In the genomic region with DNA sequence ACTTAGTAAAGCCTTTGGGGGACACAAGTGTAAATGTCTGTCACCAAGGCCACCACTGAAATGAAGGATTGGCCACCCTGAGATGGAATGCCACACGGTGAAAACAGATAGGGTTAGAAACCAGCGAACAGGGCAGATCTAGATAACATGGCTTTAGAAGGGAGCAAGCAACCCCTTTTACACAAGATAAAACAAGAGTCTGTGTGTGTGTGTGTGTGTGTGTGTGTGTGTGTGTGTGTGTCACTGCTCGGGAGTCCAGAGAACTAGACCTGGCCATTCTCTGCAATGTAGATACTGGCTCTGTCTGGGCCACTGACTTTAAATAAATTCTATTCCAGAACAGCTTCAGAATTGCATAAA, we compare ENCODE assay signal across 21 mouse cellular contexts. TPM values are rescaled to one million over a fixed set of nuclear protein-coding genes. Genes with fewer than 3 reads are reported as not detected.
A peak's percentile ranks its signal among the peaks of the same experiment; 100 is the strongest.
DNase-seq lines count a peak whose midpoint lies in the region; ATAC-seq and TF ChIP-seq lines count a peak whose summit lies in the region.
"Had no signal": no experiment of that assay in that cellular context is flagged by ENCODE, and none has a peak within 500 bp of the region (broad histone marks: within the 10 kb centered on the region; RNA-seq: fewer than 3 reads in every experiment).

No protein-coding gene starts in this region.

- no peak for DNase-seq in embryonic facial prominence, embryonic 10.5 days (ENCODE audit: low spot score)
- DNase-seq in spleen, adult 2 months (ENCODE audit: low read depth in 1 of 2, low spot score in 2 of 2) = no peak
- DNase-seq in spleen, adult 18-20 months = no peak
- no peak for DNase-seq in hindbrain, postnatal 0 days (ENCODE audit: low spot score)
- no peak for DNase-seq in embryo, embryonic 10.5 days (ENCODE audit: low spot score)
- DNase-seq in adrenal gland, postnatal 36 days = no peak
- DNase-seq: adrenal gland, adult 8-10 months; cerebellum, adult 11-12 months; cerebellum, postnatal 10 days; gastrocnemius, postnatal 10 days; layer of hippocampus, adult 9-11 months had no signal

- H3K9ac ChIP-seq in embryonic facial prominence, embryonic 15.5 days = no peak overlapping the region
- no peak overlapping the region for H3K9ac ChIP-seq in liver, embryonic 15.5 days
- H3K9ac ChIP-seq in hindbrain, postnatal 0 days (replicated peaks; ENCODE audit: low read length) = no peak overlapping the region
- H3K9ac ChIP-seq: heart, embryonic 15.5 days; limb, embryonic 15.5 days; lung, embryonic 15.5 days; midbrain, embryonic 13.5 days had no signal

- H3K4me2 ChIP-seq in embryonic facial prominence, embryonic 15.5 days (replicated peaks) = no peak overlapping the region
- H3K4me2 ChIP-seq in liver, embryonic 15.5 days = peak overlapping the region; percentile 20; the same call in 1 of the 2 replicates
- no peak overlapping the region for H3K4me2 ChIP-seq in hindbrain, postnatal 0 days (ENCODE audit: low read depth, low read length)
- H3K4me2 ChIP-seq: heart, embryonic 15.5 days; limb, embryonic 15.5 days; lung, embryonic 15.5 days; midbrain, embryonic 13.5 days had no signal

- no peaks in the 10 kb centered on the region for H3K36me3 ChIP-seq in embryonic facial prominence, embryonic 15.5 days
- H3K36me3 ChIP-seq in embryonic facial prominence, embryonic 10.5 days (replicated peaks) = 0 out of 2 replicates have a peak, but pooled peaks cover 9% of the 10 kb centered on the region
- H3K36me3 ChIP-seq in spleen, adult 2 months (ENCODE audit: control insufficient read depth, insufficient read depth, low read length) = no peaks in the 10 kb centered on the region
- no peaks in the 10 kb centered on the region for H3K36me3 ChIP-seq in liver, embryonic 15.5 days (replicated peaks)
- H3K36me3 ChIP-seq in hindbrain, postnatal 0 days (ENCODE audit: insufficient read depth, low read length) = no peaks in the 10 kb centered on the region
- H3K36me3 ChIP-seq: heart, embryonic 15.5 days; limb, embryonic 10.5 days; limb, embryonic 15.5 days; lung, embryonic 15.5 days; midbrain, embryonic 13.5 days had no signal

- 50% methylated on average over 3 of the region's 3 CpGs for WGBS in embryonic facial prominence, embryonic 15.5 days
- 68% methylated on average over 3 of the region's 3 CpGs for WGBS in embryonic facial prominence, embryonic 10.5 days
- WGBS in spleen, adult 2 months = 13% methylated on average over 3 of the region's 3 CpGs
- 6% methylated on average over 3 of the region's 3 CpGs for WGBS in liver, embryonic 15.5 days (ENCODE audit: insufficient replicate concordance)
- 81% methylated on average over 3 of the region's 3 CpGs for WGBS in hindbrain, postnatal 0 days

- peaks cover 11% of the 10 kb centered on the region for H3K4me1 ChIP-seq in embryonic facial prominence, embryonic 15.5 days
- H3K4me1 ChIP-seq in embryonic facial prominence, embryonic 10.5 days = peaks cover 37% of the 10 kb centered on the region
- peaks cover 15% of the 10 kb centered on the region; the same call in 1 of the 2 replicates for H3K4me1 ChIP-seq in spleen, adult 2 months (ENCODE audit: control insufficient read depth, insufficient read depth, insufficient read length)
- peaks cover 11% of the 10 kb centered on the region for H3K4me1 ChIP-seq in liver, embryonic 15.5 days (replicated peaks)
- H3K4me1 ChIP-seq in hindbrain, postnatal 0 days (ENCODE audit: insufficient read depth, low read length) = no peaks in the 10 kb centered on the region

- no peaks in the 10 kb centered on the region for H3K27me3 ChIP-seq in embryonic facial prominence, embryonic 15.5 days
- peaks cover 11% of the 10 kb centered on the region for H3K27me3 ChIP-seq in embryonic facial prominence, embryonic 10.5 days (replicated peaks; ENCODE audit: low read depth, poor library complexity, severe bottlenecking)
- H3K27me3 ChIP-seq in spleen, adult 2 months (ENCODE audit: control insufficient read depth, insufficient read depth, low read length) = no peaks in the 10 kb centered on the region
- H3K27me3 ChIP-seq in liver, embryonic 15.5 days = peaks cover 5% of the 10 kb centered on the region; the same call in 1 of the 2 replicates
- H3K27me3 ChIP-seq in hindbrain, postnatal 0 days (ENCODE audit: insufficient read depth, low read length) = no peaks in the 10 kb centered on the region
- H3K27me3 ChIP-seq: heart, embryonic 15.5 days; limb, embryonic 15.5 days; lung, embryonic 15.5 days; midbrain, embryonic 13.5 days had no signal

- ATAC-seq in embryonic facial prominence, embryonic 15.5 days (ENCODE audit: insufficient number of reproducible peaks, low FRiP score, low TSS enrichment, low read depth) = no peak
- ATAC-seq in liver, embryonic 15.5 days (ENCODE audit: insufficient read depth) = peak; percentile 34; the same call in 1 of the 2 replicates
- no peak for ATAC-seq in hindbrain, postnatal 0 days
- ATAC-seq: forebrain, embryonic 16.5 days; hindbrain, embryonic 16.5 days; midbrain, embryonic 13.5 days had no signal

- 0 out of 2 replicates have a peak overlapping the region, but pooled peaks have one; percentile 14 for H3K27ac ChIP-seq in embryonic facial prominence, embryonic 15.5 days (replicated peaks)
- H3K27ac ChIP-seq in embryonic facial prominence, embryonic 10.5 days (replicated peaks) = no peak overlapping the region
- peak overlapping the region; percentile 4; the same call in 1 of the 2 replicates for H3K27ac ChIP-seq in spleen, adult 2 months (ENCODE audit: insufficient read depth, low read length)
- no peak overlapping the region for H3K27ac ChIP-seq in liver, embryonic 15.5 days (replicated peaks)
- no peak overlapping the region for H3K27ac ChIP-seq in hindbrain, postnatal 0 days
- H3K27ac ChIP-seq: heart, embryonic 15.5 days; limb, embryonic 10.5 days; limb, embryonic 15.5 days; lung, embryonic 15.5 days; midbrain, embryonic 13.5 days had no signal

- no peak for TF ChIP-seq POLR2A in spleen, adult 2 months (IDR thresholded peaks at IDR 0.05; ENCODE audit: low read depth, low read length)

- TF ChIP-seq CTCF in spleen, adult 2 months (IDR thresholded peaks at IDR 0.05; ENCODE audit: extremely low read depth, insufficient read depth, insufficient read length, insufficient replicate concordance) = no peak
- no peak for TF ChIP-seq CTCF in hindbrain, postnatal 0 days (IDR thresholded peaks at IDR 0.05; ENCODE audit: low read depth)

- H3K4me3 ChIP-seq in embryonic facial prominence, embryonic 15.5 days (replicated peaks) = no peak overlapping the region
- H3K4me3 ChIP-seq in embryonic facial prominence, embryonic 10.5 days = no peak overlapping the region
- no peak overlapping the region for H3K4me3 ChIP-seq in spleen, adult 2 months (ENCODE audit: extremely low read depth, insufficient read depth, insufficient read length)
- H3K4me3 ChIP-seq in liver, embryonic 15.5 days (replicated peaks) = no peak overlapping the region
- H3K4me3 ChIP-seq in hindbrain, postnatal 0 days (ENCODE audit: low read length) = no peak overlapping the region
- H3K4me3 ChIP-seq: heart, embryonic 15.5 days; limb, embryonic 10.5 days; limb, embryonic 15.5 days; lung, embryonic 15.5 days; midbrain, embryonic 13.5 days had no signal

- no peaks in the 10 kb centered on the region for H3K9me3 ChIP-seq in embryonic facial prominence, embryonic 15.5 days (replicated peaks)
- no peaks in the 10 kb centered on the region for H3K9me3 ChIP-seq in embryonic facial prominence, embryonic 10.5 days
- no peaks in the 10 kb centered on the region for H3K9me3 ChIP-seq in liver, embryonic 15.5 days (replicated peaks)
- H3K9me3 ChIP-seq in hindbrain, postnatal 0 days (ENCODE audit: low read length) = no peaks in the 10 kb centered on the region
- H3K9me3 ChIP-seq: heart, embryonic 15.5 days; limb, embryonic 10.5 days; limb, embryonic 15.5 days; lung, embryonic 15.5 days; midbrain, embryonic 13.5 days had no signal

RNA-seq across cellular contexts. Expression of a gene that starts 51.2 kb away (rescaled TPM):
- polyA plus RNA-seq in embryonic facial prominence, embryonic 15.5 days (2015; fragmentation: Nextera tagmentation; extraction: Ambion mirVana) = 4.2 and 5.1 TPM in 2 replicates
- 1.2 and 1.5 TPM in 2 replicates for polyA plus RNA-seq in embryonic facial prominence, embryonic 10.5 days (2016; fragmentation: Nextera tagmentation; extraction: Ambion mirVana)
- polyA plus RNA-seq in spleen, adult 2 months (2012; rRNA removed) = 7.4 and 7.9 TPM in 2 replicates
- polyA plus RNA-seq in liver, embryonic 15.5 days (2015; fragmentation: Nextera tagmentation; extraction: Ambion mirVana) = 0.01 and 0.08 TPM in 2 replicates
- total RNA-seq in hindbrain, postnatal 0 days (2014; rRNA removed) = 16.4 and 19.4 TPM in 2 replicates
- polyA plus RNA-seq in hindbrain, postnatal 0 days (2015; fragmentation: Nextera tagmentation; extraction: Ambion mirVana) = 0.98 and 0.99 TPM in 2 replicates
- total RNA-seq in adrenal gland, postnatal 36 days (2021) = 1 to 10 TPM; 5.1 to 6.3 TPM
- total RNA-seq: CH12.LX had no signal

Comparison
In these comparisons a context has a peak if more than half of its experiments do, and no peak if none do; other contexts are left out.
1. H3K27ac ChIP-seq: peak in embryonic facial prominence, embryonic 15.5 days (single experiment) and spleen, adult 2 months (single experiment); none in embryonic facial prominence, embryonic 10.5 days (single experiment), liver, embryonic 15.5 days (single experiment) and hindbrain, postnatal 0 days (single experiment).